Mouse (Mus musculus): ENCODE results near the gene Marco. TPM values are rescaled to one million over a fixed set of nuclear protein-coding genes. Genes with fewer than 3 reads are reported as not detected.

Marco gene
- polyA plus RNA-seq, 1 experiment from 2014 or later: not detected

- 26% methylated on average over 5 of the region's 5 CpGs for WGBS
- Histone ChIP-seq H3K9ac (no peak overlapping the region), H3K27ac (no peak overlapping the region), H3K4me3 (no peak overlapping the region), H3K27me3 (no peaks in the 10 kb centered on the region), H3K9me3 (replicated peaks) (no peaks in the 10 kb centered on the region), H3K4me1 (no peaks in the 10 kb centered on the region), H3K36me3 (no peaks in the 10 kb centered on the region), H3K4me2 (replicated peaks) (no peak overlapping the region)
- no peak for ATAC-seq (ENCODE audit: low FRiP score)
Observed at GRCm38 (mm10) chr1:120480937-120481336, 23.9 kb downstream of the Marco start.

GRCm38 (mm10) chr1:120474825-120475224, 30.0 kb downstream of the Marco start:
- no peak overlapping the region for H3K4me3 ChIP-seq
- ATAC-seq (ENCODE audit: low FRiP score): no peak
- H3K27ac ChIP-seq: no peak overlapping the region
- no peaks in the 10 kb centered on the region for H3K36me3 ChIP-seq
- no peaks in the 10 kb centered on the region for H3K27me3 ChIP-seq
- 79% methylated on average over 4 of the region's 4 CpGs for WGBS
- no peaks in the 10 kb centered on the region for H3K4me1 ChIP-seq
- H3K9me3 ChIP-seq (replicated peaks): no peaks in the 10 kb centered on the region
- no peak overlapping the region for H3K4me2 ChIP-seq (replicated peaks)
- no peak overlapping the region for H3K9ac ChIP-seq

- H3K27ac ChIP-seq: no peak overlapping the region
- H3K9ac ChIP-seq: no peak overlapping the region
- H3K4me2 ChIP-seq (replicated peaks): no peak overlapping the region
- no peaks in the 10 kb centered on the region for H3K9me3 ChIP-seq (replicated peaks)
- ATAC-seq (ENCODE audit: low FRiP score): 0 out of 2 replicates have a peak, but pooled peaks have one; percentile 35
- no peak overlapping the region for H3K4me3 ChIP-seq
- no peaks in the 10 kb centered on the region for H3K36me3 ChIP-seq
- WGBS: 12% methylated on average over 15 of the region's 15 CpGs
- H3K4me1 ChIP-seq: peaks cover 9% of the 10 kb centered on the region; the same call in 1 of the 2 replicates
- H3K27me3 ChIP-seq: no peaks in the 10 kb centered on the region; the same call in 1 of the 2 replicates
Observed at GRCm38 (mm10) chr1:120468891-120469290, 35.9 kb downstream of the Marco start.

- H3K4me1 ChIP-seq: peaks cover 11% of the 10 kb centered on the region; the same call in 1 of the 2 replicates
- no peak overlapping the region for H3K4me2 ChIP-seq (replicated peaks)
- no peak overlapping the region for H3K9ac ChIP-seq
- H3K9me3 ChIP-seq (replicated peaks): no peaks in the 10 kb centered on the region
- H3K36me3 ChIP-seq: no peaks in the 10 kb centered on the region
- ATAC-seq (ENCODE audit: low FRiP score): no peak
- H3K27me3 ChIP-seq: no peaks in the 10 kb centered on the region; the same call in 1 of the 2 replicates
- WGBS: 93% methylated on average over 2 of the region's 2 CpGs
- H3K4me3 ChIP-seq: no peak overlapping the region
- H3K27ac ChIP-seq: no peak overlapping the region
Observed at GRCm38 (mm10) chr1:120467323-120467722, 37.5 kb downstream of the Marco start.

- no peak for ATAC-seq (ENCODE audit: low FRiP score)
Observed at GRCm38 (mm10) chr1:120466751-120467150, 38.1 kb downstream of the Marco start.

GRCm38 (mm10) chr1:120459032-120459431, 45.8 kb downstream of the Marco start:
- Histone ChIP-seq H3K27ac (no peak overlapping the region), H3K36me3 (no peaks in the 10 kb centered on the region), H3K4me3 (no peak overlapping the region), H3K9me3 (replicated peaks) (no peaks in the 10 kb centered on the region), H3K9ac (no peak overlapping the region), H3K27me3 (no peaks in the 10 kb centered on the region), H3K4me1 (peaks cover 13% of the 10 kb centered on the region; the same call in 1 of the 2 replicates), H3K4me2 (replicated peaks) (no peak overlapping the region)
- ATAC-seq (ENCODE audit: low FRiP score): peak; percentile 55; the same call in 1 of the 2 replicates
- 32% methylated on average over 6 of the region's 6 CpGs for WGBS

More at GRCm38 (mm10) chr1:120466751-120467150, 38.1 kb downstream of the Marco start:
- Histone ChIP-seq H3K36me3 (no peaks in the 10 kb centered on the region), H3K4me1 (peaks cover 11% of the 10 kb centered on the region; the same call in 1 of the 2 replicates), H3K4me3 (no peak overlapping the region), H3K27me3 (no peaks in the 10 kb centered on the region; the same call in 1 of the 2 replicates), H3K9ac (no peak overlapping the region), H3K27ac (no peak overlapping the region), H3K9me3 (replicated peaks) (no peaks in the 10 kb centered on the region), H3K4me2 (replicated peaks) (0 out of 2 replicates have a peak overlapping the region, but pooled peaks have one; percentile 1)
- WGBS: 11% methylated on average over 7 of the region's 7 CpGs

GRCm38 (mm10) chr1:120458524-120458923, 46.3 kb downstream of the Marco start:
- Histone ChIP-seq H3K27ac (no peak overlapping the region), H3K4me1 (peaks cover 13% of the 10 kb centered on the region; the same call in 1 of the 2 replicates), H3K4me2 (replicated peaks) (no peak overlapping the region), H3K9ac (no peak overlapping the region), H3K4me3 (no peak overlapping the region), H3K9me3 (replicated peaks) (no peaks in the 10 kb centered on the region), H3K36me3 (no peaks in the 10 kb centered on the region), H3K27me3 (no peaks in the 10 kb centered on the region)
- ATAC-seq (ENCODE audit: low FRiP score): peak; percentile 55
- 26% methylated on average over 4 of the region's 5 CpGs for WGBS

- ATAC-seq (ENCODE audit: low FRiP score): no peak
Observed at GRCm38 (mm10) chr1:120451486-120452270, 53.1 kb downstream of the Marco start.

GRCm38 (mm10) chr1:120449662-120450061, 55.2 kb downstream of the Marco start:
- H3K9ac ChIP-seq: no peak overlapping the region
- H3K27me3 ChIP-seq: no peaks in the 10 kb centered on the region
- H3K27ac ChIP-seq: no peak overlapping the region
- no peaks in the 10 kb centered on the region for H3K36me3 ChIP-seq
- ATAC-seq (ENCODE audit: low FRiP score): no peak
- no peaks in the 10 kb centered on the region for H3K4me1 ChIP-seq
- no peaks in the 10 kb centered on the region for H3K9me3 ChIP-seq (replicated peaks)
- 74% methylated on average over 2 of the region's 2 CpGs for WGBS
- no peak overlapping the region for H3K4me3 ChIP-seq
- no peak overlapping the region for H3K4me2 ChIP-seq (replicated peaks)

More at GRCm38 (mm10) chr1:120451486-120452270, 53.1 kb downstream of the Marco start:
- H3K36me3 ChIP-seq: no peaks in the 10 kb centered on the region
- no peaks in the 10 kb centered on the region for H3K4me1 ChIP-seq
- H3K4me3 ChIP-seq: no peak overlapping the region
- H3K9ac ChIP-seq: no peak overlapping the region
- H3K27ac ChIP-seq: no peak overlapping the region
- no peaks in the 10 kb centered on the region for H3K9me3 ChIP-seq (replicated peaks)
- no peak overlapping the region for H3K4me2 ChIP-seq (replicated peaks)
- H3K27me3 ChIP-seq: no peaks in the 10 kb centered on the region
- 83% methylated on average over 9 of the region's 9 CpGs for WGBS

GRCm38 (mm10) chr1:120443228-120443639, 61.6 kb downstream of the Marco start:
- Histone ChIP-seq H3K27me3 (no peaks in the 10 kb centered on the region), H3K4me2 (replicated peaks) (no peak overlapping the region), H3K4me3 (no peak overlapping the region), H3K4me1 (no peaks in the 10 kb centered on the region), H3K9ac (no peak overlapping the region), H3K27ac (no peak overlapping the region), H3K9me3 (replicated peaks) (no peaks in the 10 kb centered on the region), H3K36me3 (no peaks in the 10 kb centered on the region)
- no peak for ATAC-seq (ENCODE audit: low FRiP score)
- 75% methylated on average over 3 of the region's 3 CpGs for WGBS

- no peak for ATAC-seq (ENCODE audit: low FRiP score)
- WGBS: 35% methylated on average over 2 of the region's 2 CpGs
- Histone ChIP-seq H3K9me3 (replicated peaks) (no peaks in the 10 kb centered on the region), H3K9ac (no peak overlapping the region), H3K27ac (no peak overlapping the region), H3K36me3 (no peaks in the 10 kb centered on the region), H3K4me2 (replicated peaks) (no peak overlapping the region), H3K4me3 (no peak overlapping the region), H3K27me3 (no peaks in the 10 kb centered on the region), H3K4me1 (no peaks in the 10 kb centered on the region)
Observed at GRCm38 (mm10) chr1:120441587-120441986, 63.2 kb downstream of the Marco start.

- no peak overlapping the region for H3K4me3 ChIP-seq
- no peak overlapping the region for H3K4me2 ChIP-seq (replicated peaks)
- no peaks in the 10 kb centered on the region for H3K4me1 ChIP-seq
- H3K27ac ChIP-seq: no peak overlapping the region
- H3K27me3 ChIP-seq: no peaks in the 10 kb centered on the region
- H3K9ac ChIP-seq: no peak overlapping the region
- no peak for ATAC-seq (ENCODE audit: low FRiP score)
- no peaks in the 10 kb centered on the region for H3K9me3 ChIP-seq (replicated peaks)
- H3K36me3 ChIP-seq: no peaks in the 10 kb centered on the region
- WGBS: 90% methylated on average over 5 of the region's 5 CpGs
Observed at GRCm38 (mm10) chr1:120435591-120435990, 69.2 kb downstream of the Marco start.
